Mouse (Mus musculus) heart, adult 2 months (tissue): ENCODE measurements around the gene Ror1. TPM values are rescaled to one million over a fixed set of nuclear protein-coding genes. Genes with fewer than 3 reads are reported as not detected.

Experiments used
- DNase-seq, 2 experiments: peaks; one replicate each; pipeline ENCODE4 v3.0.0; 2021
- H3K27ac ChIP-seq: fragments of 200-600 bp; 2 replicates; pipeline ENCODE4 v1.8.1; 2022
- H3K27me3 ChIP-seq: fragments of 200-500 bp; 2 replicates; pipeline ENCODE4 v1.6.1; 2012; ENCODE audit warnings: mild to moderate bottlenecking, low read length, inconsistent platforms, mixed read lengths; ENCODE audit not compliant: control insufficient read depth, insufficient read depth
- H3K36me3 ChIP-seq: fragments of 200-500 bp; 2 replicates; pipeline ENCODE4 v1.6.1; 2012; ENCODE audit warnings: low read length, inconsistent platforms; ENCODE audit not compliant: control insufficient read depth, insufficient read depth
- H3K4me1 ChIP-seq: fragments of 200-500 bp; 2 replicates; pipeline ENCODE4 v1.6.1; 2011; ENCODE audit warnings: low read length; ENCODE audit not compliant: control insufficient read depth, insufficient read depth
- H3K4me3 ChIP-seq: fragments of 200-600 bp; 2 replicates; pipeline ENCODE4 v1.8.1; 2022
- H3K79me2 ChIP-seq: fragments of 200-500 bp; replicated peaks from 2 replicates; pipeline ENCODE4 v1.6.1; 2012; ENCODE audit warnings: mild to moderate bottlenecking, inconsistent platforms, low read length, moderate library complexity, mixed read lengths; ENCODE audit not compliant: control insufficient read depth, insufficient read depth
- H3K9ac ChIP-seq: fragments of 200-500 bp; 2 replicates; pipeline ENCODE4 v1.6.1; 2012; ENCODE audit warnings: low read depth, mild to moderate bottlenecking, control low read depth, inconsistent platforms, low read length, mixed read lengths
- CTCF ChIP-seq: fragments of 200-600 bp; IDR thresholded peaks from 2 replicates; pipeline ENCODE4 v1.8.1; 2022; ENCODE audit warnings: antibody characterized with exemption, mild to moderate bottlenecking, moderate library complexity
- EP300 ChIP-seq: fragments of 200-500 bp; IDR thresholded peaks from 2 replicates; pipeline ENCODE4 v1.6.1; 2011; ENCODE audit warnings: low read depth, low read length, control low read depth; ENCODE audit not compliant: insufficient read depth
- POLR2A ChIP-seq: fragments of 200-500 bp; IDR thresholded peaks from 2 replicates; pipeline ENCODE4 v1.6.1; 2011; ENCODE audit warnings: mild to moderate bottlenecking, low read depth, low read length, control low read depth; ENCODE audit not compliant: insufficient read depth
- WGBS: fragments of 180-500 bp; shearing (Covaris S2); methylation state at CpG from one replicate; pipeline ENCODE4 v1.1.7; 2018; 5-methylcytosine and 5-hydroxymethylcytosine counted together
- intact Hi-C: fragments of 180-260 bp; cut with DNase I; formaldehyde crosslinking; loops from one replicate; pipeline ENCODE4 v1.15.1; 2025
- polyA plus RNA-seq: library from polyadenylated mRNA; depleted of rRNA; stranded (reverse); fragments of >200 nt; gene quantifications from 2 replicates; pipeline ENCODE4 v1.2.3, GENCODE M21; 2012
- total RNA-seq, 2 experiments: library from RNA; stranded (reverse); gene quantifications; 2 replicates each; pipeline ENCODE4 v1.2.3; 2021

Ror1 gene
- total and polyA plus RNA-seq, 3 experiments = 2.3 to 5.0 (median 3.4) TPM

- intact Hi-C loops = no loop called here
- Histone ChIP-seq H3K79me2 (peaks cover 2% of the 10 kb centered on the region; the same call in 1 of the 2 replicates), H3K9ac (no peak overlapping the region), H3K27ac (no peak overlapping the region), H3K36me3 (no peaks in the 10 kb centered on the region), H3K4me1 (peaks cover 1% of the 10 kb centered on the region; the same call in 1 of the 2 replicates), H3K4me3 (no peak overlapping the region), H3K27me3 (no peaks in the 10 kb centered on the region)
- DNase-seq = no peak
- no peak for TF ChIP-seq EP300
- TF ChIP-seq CTCF = no peak
- no peak for TF ChIP-seq POLR2A
- WGBS = 50% methylated on average over 7 of the region's 7 CpGs
These were observed 59.1 kb downstream of the Ror1 start for GRCm38 (mm10) chr4:100154560-100155130.

GRCm38 (mm10) chr4:100155731-100156130, 60.1 kb downstream of the Ror1 start:
- no peak overlapping the region for H3K4me3 ChIP-seq
- 83% methylated on average over 3 of the region's 3 CpGs for WGBS
- H3K4me1 ChIP-seq = peaks cover 1% of the 10 kb centered on the region; the same call in 1 of the 2 replicates
- H3K27me3 ChIP-seq = no peaks in the 10 kb centered on the region
- no peak overlapping the region for H3K27ac ChIP-seq
- no peak overlapping the region for H3K9ac ChIP-seq
- H3K79me2 ChIP-seq = peaks cover 2% of the 10 kb centered on the region; the same call in 1 of the 2 replicates
- no peaks in the 10 kb centered on the region for H3K36me3 ChIP-seq
- TF ChIP-seq POLR2A = no peak
- no peak for TF ChIP-seq CTCF
- no peak for TF ChIP-seq EP300
- intact Hi-C loops = no loop called here
- DNase-seq = no peak

GRCm38 (mm10) chr4:100158401-100158800, 62.8 kb downstream of the Ror1 start:
- TF ChIP-seq CTCF (no peak), EP300 (no peak), POLR2A (no peak)
- no peak for DNase-seq
- Histone ChIP-seq H3K79me2 (no peaks in the 10 kb centered on the region), H3K9ac (no peak overlapping the region), H3K27me3 (no peaks in the 10 kb centered on the region), H3K4me1 (peaks cover 2% of the 10 kb centered on the region), H3K36me3 (peaks cover 3% of the 10 kb centered on the region; the same call in 1 of the 2 replicates), H3K27ac (no peak overlapping the region), H3K4me3 (no peak overlapping the region)
- 55% methylated on average over 5 of the region's 5 CpGs for WGBS
- intact Hi-C loops = no loop called here

- no peak overlapping the region for H3K9ac ChIP-seq
- H3K36me3 ChIP-seq = peaks cover 7% of the 10 kb centered on the region; the same call in 1 of the 2 replicates
- H3K4me3 ChIP-seq = no peak overlapping the region
- H3K27me3 ChIP-seq = no peaks in the 10 kb centered on the region
- intact Hi-C loops = loop anchor here (5.0 kb wide), 1 partner anchor 63 kb away; the partner anchor contains the start of gene Ror1
- no peak for DNase-seq
- peaks cover 4% of the 10 kb centered on the region for H3K4me1 ChIP-seq
- no peak overlapping the region for H3K27ac ChIP-seq
- no peaks in the 10 kb centered on the region for H3K79me2 ChIP-seq
- TF ChIP-seq POLR2A (no peak), EP300 (no peak), CTCF (no peak)
These were observed 64.6 kb downstream of the Ror1 start for GRCm38 (mm10) chr4:100160156-100160555.

- intact Hi-C loops = no loop called here
- Histone ChIP-seq H3K27me3 (no peaks in the 10 kb centered on the region), H3K9ac (no peak overlapping the region), H3K27ac (no peak overlapping the region), H3K36me3 (peaks cover 7% of the 10 kb centered on the region; the same call in 1 of the 2 replicates), H3K4me1 (peaks cover 9% of the 10 kb centered on the region), H3K79me2 (no peaks in the 10 kb centered on the region), H3K4me3 (no peak overlapping the region)
- DNase-seq = no peak
- 70% methylated on average over 7 of the region's 7 CpGs for WGBS
- TF ChIP-seq POLR2A (no peak), CTCF (no peak), EP300 (no peak)
These were observed 70.2 kb downstream of the Ror1 start for GRCm38 (mm10) chr4:100165790-100166189.

GRCm38 (mm10) chr4:100166871-100167270, 71.3 kb downstream of the Ror1 start:
- H3K9ac ChIP-seq = no peak overlapping the region
- H3K36me3 ChIP-seq = peaks cover 7% of the 10 kb centered on the region; the same call in 1 of the 2 replicates
- H3K79me2 ChIP-seq = no peaks in the 10 kb centered on the region
- no peaks in the 10 kb centered on the region for H3K27me3 ChIP-seq
- H3K4me3 ChIP-seq = no peak overlapping the region
- no peak for TF ChIP-seq CTCF
- TF ChIP-seq POLR2A = no peak
- no peak for TF ChIP-seq EP300
- no peak for DNase-seq
- H3K4me1 ChIP-seq = peaks cover 9% of the 10 kb centered on the region
- 40% methylated on average over 3 of the region's 3 CpGs for WGBS
- intact Hi-C loops = no loop called here
- H3K27ac ChIP-seq = no peak overlapping the region
